Mouse (Mus musculus) thymus, adult 2 months (tissue): ENCODE results near the gene Serpina3j. TPM values are rescaled to one million over a fixed set of nuclear protein-coding genes. Genes with fewer than 3 reads are reported as not detected.

ENCODE experiments used
- DNase-seq: peaks from one replicate; pipeline ENCODE4 v3.0.0; 2021
- H3K27ac ChIP-seq: fragments of 200-500 bp; 2 replicates; pipeline ENCODE4 v1.5.1; 2012; ENCODE audit warnings: low read length, control low read depth; ENCODE audit not compliant: control insufficient read depth, insufficient read depth
- H3K27me3 ChIP-seq: fragments of 200-500 bp; 2 replicates; pipeline ENCODE4 v1.6.1; 2012; ENCODE audit warnings: mild to moderate bottlenecking, low read length, moderate library complexity, mixed read lengths; ENCODE audit not compliant: control insufficient read depth, insufficient read depth
- H3K36me3 ChIP-seq: fragments of 200-500 bp; 2 replicates; pipeline ENCODE4 v1.6.1; 2012; ENCODE audit warnings: mild to moderate bottlenecking, low read length, moderate library complexity; ENCODE audit not compliant: control insufficient read depth, insufficient read depth
- H3K4me1 ChIP-seq: fragments of 200-500 bp; replicated peaks from 2 replicates; pipeline ENCODE4 v1.6.1; 2012; ENCODE audit warnings: low read length; ENCODE audit not compliant: control insufficient read depth, insufficient read depth
- H3K4me3 ChIP-seq: fragments of 200-500 bp; 2 replicates; pipeline ENCODE4 v1.5.1; 2012; ENCODE audit warnings: mild to moderate bottlenecking, low read length, control low read depth, moderate library complexity; ENCODE audit not compliant: control insufficient read depth, insufficient read depth
- CTCF ChIP-seq: fragments of 200-500 bp; IDR thresholded peaks from 2 replicates; pipeline ENCODE4 v1.5.1; 2012; ENCODE audit warnings: mild to moderate bottlenecking, control low read depth, low read length, moderate library complexity, borderline replicate concordance; ENCODE audit not compliant: control insufficient read depth, poor library complexity, insufficient read depth; ENCODE audit errors: extremely low read depth
- POLR2A ChIP-seq: fragments of 200-500 bp; IDR thresholded peaks from 2 replicates; pipeline ENCODE4 v1.6.1; 2012; ENCODE audit warnings: mild to moderate bottlenecking, low read length, control low read depth, moderate library complexity; ENCODE audit not compliant: control insufficient read depth, poor library complexity, insufficient read depth; ENCODE audit errors: extremely low read depth
- WGBS: fragments of 180-500 bp; shearing (Covaris S2); methylation state at CpG from one replicate; pipeline ENCODE4 v1.1.7; 2018; 5-methylcytosine and 5-hydroxymethylcytosine counted together
- polyA plus RNA-seq: library from polyadenylated mRNA; depleted of rRNA; stranded (reverse); fragments of >200 nt; gene quantifications from 2 replicates; pipeline ENCODE4 v1.2.3, GENCODE M21; 2012; rRNA removed

Serpina3j gene
- polyA plus RNA-seq, 1 experiment, result 2.0 TPM

DNA sequence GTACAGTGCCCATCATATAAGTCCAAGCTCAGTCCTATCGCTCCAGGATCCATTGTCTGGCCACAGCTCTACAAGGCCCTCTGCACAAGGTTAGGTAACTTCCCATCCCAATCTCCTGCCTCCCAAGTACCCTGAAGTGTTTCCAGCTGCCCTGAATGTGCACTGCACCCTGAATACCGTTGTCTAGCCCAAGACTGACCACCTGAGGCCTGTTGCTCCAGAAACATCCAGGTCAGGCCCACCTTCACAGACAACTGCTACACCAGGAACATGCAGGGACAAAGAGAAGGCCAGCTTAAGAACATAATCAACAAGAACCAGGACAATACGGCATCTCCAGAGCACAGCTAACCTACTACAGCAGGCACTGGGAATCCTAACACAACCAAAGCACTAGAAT lies 55.6 kb downstream of the Serpina3j start:
- Histone ChIP-seq H3K27ac (no peak overlapping the region), H3K27me3 (no peaks in the 10 kb centered on the region), H3K36me3 (no peaks in the 10 kb centered on the region), H3K4me1 (no peaks in the 10 kb centered on the region), H3K4me3 (no peak overlapping the region)
- no peak for DNase-seq
- no peak for TF ChIP-seq POLR2A
- TF ChIP-seq CTCF, result no peak
- 87% methylated on average over 3 of the region's 3 CpGs for WGBS

Other genes starting within 250 kb of the Serpina3j start
- 0.05 TPM in 1 of 2 replicates, not detected in the other for gene Serpina5, start 213.4 kb upstream of the Serpina3j start, polyA plus RNA-seq
- 0.10 TPM in 1 of 2 replicates, not detected in the other for gene Serpina3a, start 201.8 kb upstream of the Serpina3j start, polyA plus RNA-seq
- 0.09 and 0.19 TPM in 2 replicates for gene Serpina3b, start 186.6 kb upstream of the Serpina3j start, polyA plus RNA-seq
- 0.91 and 1.7 TPM in 2 replicates for gene Serpina3c, start 160.7 kb upstream of the Serpina3j start, polyA plus RNA-seq
- gene Serpina3f, start 100.0 kb upstream of the Serpina3j start, polyA plus RNA-seq, result 1.0 and 1.6 TPM in 2 replicates
- gene Serpina3g, start 78.3 kb upstream of the Serpina3j start, polyA plus RNA-seq, result 41.7 and 54.4 TPM in 2 replicates
- gene Serpina3i, start 51.4 kb upstream of the Serpina3j start, polyA plus RNA-seq, result 5.4 and 8.8 TPM in 2 replicates
- gene Serpina3k, start 23.9 kb downstream of the Serpina3j start, polyA plus RNA-seq, result 0.15 and 4.5 TPM in 2 replicates
- gene Serpina3m, start 23.9 kb downstream of the Serpina3j start, polyA plus RNA-seq, result 0.18 and 0.50 TPM in 2 replicates
- gene Serpina3n, start 92.2 kb downstream of the Serpina3j start, polyA plus RNA-seq, result 10.2 and 32.2 TPM in 2 replicates
- gene Gsc, start 158.8 kb downstream of the Serpina3j start, polyA plus RNA-seq, result 0.77 and 1.5 TPM in 2 replicates